Mouse (Mus musculus): ENCODE measurements at regions not wholly inside any gene's neighbourhood (a gene's known extent, or its start where the extent isn't known, plus 50 kb on each side); places are given as distances from the start of the nearest gene placed in this dataset.

DNA sequence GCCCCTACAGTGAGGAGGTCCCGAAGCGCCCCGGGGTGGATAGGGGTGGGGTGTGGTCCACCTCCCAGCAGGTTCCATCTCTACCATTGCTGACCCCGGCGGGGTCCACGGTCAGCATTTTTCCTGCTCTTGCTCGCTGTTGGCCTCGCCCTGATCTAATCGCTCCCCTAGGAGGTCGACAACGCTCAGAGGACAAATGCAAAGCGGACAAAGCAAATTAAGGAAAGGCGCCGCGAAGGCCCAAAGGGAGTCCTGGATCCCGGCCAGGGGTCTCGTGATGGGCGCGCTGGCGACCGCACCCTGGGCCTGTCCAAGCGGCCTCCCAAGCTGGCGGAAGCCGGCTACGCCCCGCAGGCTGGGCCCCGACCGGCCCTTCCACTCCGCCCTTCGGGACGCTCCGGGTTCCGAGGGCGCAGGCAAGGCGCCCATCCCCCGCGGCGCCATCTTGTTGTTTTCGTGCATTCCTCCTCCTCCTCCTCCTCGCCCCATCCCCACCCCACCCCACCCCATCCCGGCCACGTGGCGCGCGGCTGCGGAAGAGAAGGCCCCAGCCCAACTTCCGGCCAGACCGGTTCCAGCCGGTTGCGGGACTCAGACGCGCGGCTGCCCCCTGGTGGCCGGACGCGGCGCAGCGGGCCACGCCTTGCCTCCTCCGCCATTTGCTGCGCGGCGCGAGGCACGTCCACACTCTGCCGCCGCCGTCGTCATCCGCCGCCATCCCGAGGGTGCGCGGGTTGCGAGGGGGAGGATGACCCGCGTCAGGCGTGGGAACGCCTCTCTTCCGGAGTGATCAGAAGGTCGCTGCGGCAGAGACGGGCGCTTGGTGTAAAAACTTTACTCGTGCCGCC is 76.5 kb upstream of the Chd2 start (continued):
- TF ChIP-seq CHD1 (IDR thresholded peaks at IDR 0.05; ENCODE audit: low read depth, low read length) (no peak; the same call in 1 of the 2 replicates), ZNF384 (IDR thresholded peaks at IDR 0.05; ENCODE audit: low read depth, low read length) (peak; percentile 49; the same call in 1 of the 2 replicates), MYC (IDR thresholded peaks at IDR 0.05; ENCODE audit: low read depth, low read length) (peak; percentile 74; the same call in 1 of the 2 replicates), NELFE (IDR thresholded peaks at IDR 0.05; ENCODE audit: low read depth, low read length) (peak; percentile 86; the same call in 1 of the 2 replicates), KAT2A (IDR thresholded peaks at IDR 0.05; ENCODE audit: insufficient replicate concordance, low read length) (0 out of 2 replicates have a peak, but pooled peaks have one; percentile 49), SIN3A (IDR thresholded peaks at IDR 0.05; ENCODE audit: low read length) (peak; percentile 90), POLR2A (IDR thresholded peaks at IDR 0.05; ENCODE audit: low read depth, low read length) (peak; percentile 89), NRF1 (IDR thresholded peaks at IDR 0.05; ENCODE audit: low read depth, low read length) (peak; percentile 79), UBTF (IDR thresholded peaks at IDR 0.05; ENCODE audit: low read depth, low read length) (peak; percentile 32; the same call in 1 of the 2 replicates), TCF12 (IDR thresholded peaks at IDR 0.05; ENCODE audit: low read depth, low read length) (peak; percentile 89), PAX5 (IDR thresholded peaks at IDR 0.05; ENCODE audit: low read length) (no peak), MAFK (IDR thresholded peaks at IDR 0.05; ENCODE audit: insufficient replicate concordance, low read length) (no peak), JUND (conservative IDR thresholded peaks at IDR 0.05; ENCODE audit: low read depth, low read length) (no peak), E2F4 (IDR thresholded peaks at IDR 0.05; ENCODE audit: insufficient replicate concordance, low read depth, low read length) (no peak), POLR2AphosphoS2 (IDR thresholded peaks at IDR 0.05; ENCODE audit: low read depth, low read length) (no peak), JUN (IDR thresholded peaks at IDR 0.05; ENCODE audit: insufficient read depth, low read depth, low read length) (no peak), USF2 (conservative IDR thresholded peaks at IDR 0.05; ENCODE audit: low read depth, low read length) (no peak; the same call in 1 of the 2 replicates), MAZ (IDR thresholded peaks at IDR 0.05; ENCODE audit: low read depth, low read length) (peak; percentile 93), ZMIZ1 (IDR thresholded peaks at IDR 0.05; ENCODE audit: low read depth, low read length) (peak; percentile 65), CHD2 (IDR thresholded peaks at IDR 0.05; ENCODE audit: low read length) (peak; percentile 85), MEF2A (IDR thresholded peaks at IDR 0.05; ENCODE audit: borderline replicate concordance, low read depth, low read length) (peak; percentile 84; the same call in 1 of the 2 replicates)

DNA sequence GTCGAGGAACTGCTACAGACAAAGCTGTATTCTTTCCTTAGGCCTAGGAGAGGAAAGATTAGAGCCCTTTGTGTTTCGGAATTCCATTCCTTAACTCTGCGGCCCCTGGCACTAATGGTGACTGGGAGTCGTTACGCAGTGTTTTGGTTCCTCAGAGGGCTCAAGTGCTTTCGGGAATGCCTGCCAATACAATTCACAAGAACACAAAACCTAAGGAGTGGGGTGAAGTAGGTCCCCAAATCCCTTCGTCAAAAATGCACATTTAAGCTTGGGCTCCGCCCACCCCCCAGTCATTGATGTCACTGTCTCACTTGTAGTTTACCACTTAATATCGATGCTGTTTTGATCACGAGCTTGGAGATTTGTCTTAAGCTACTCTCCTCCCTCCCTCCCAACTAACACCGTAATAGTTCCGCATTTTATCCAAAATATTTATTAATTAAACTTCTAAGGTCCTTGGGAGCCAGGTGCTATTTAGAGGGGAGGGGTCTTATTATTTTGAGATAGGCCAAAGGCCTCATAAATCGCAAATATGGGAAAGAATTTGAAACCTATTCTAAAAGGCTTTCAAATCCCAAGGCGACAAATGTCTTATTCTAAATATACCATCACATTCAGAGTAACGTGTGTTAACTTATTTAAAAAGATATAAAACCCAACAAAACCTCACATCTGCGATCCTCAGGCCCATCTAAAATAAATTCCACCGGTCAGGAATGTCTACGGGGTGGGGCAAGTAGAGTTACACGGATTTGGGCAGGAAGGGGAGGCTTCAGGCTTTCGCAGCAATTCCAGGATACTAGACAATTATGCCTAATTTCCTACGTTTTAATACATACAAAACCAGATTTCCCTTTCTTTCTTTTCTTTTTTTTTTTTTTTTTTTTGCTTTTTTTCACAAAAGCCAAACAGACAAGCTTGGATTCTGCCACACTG is 75.6 kb upstream of the Chd2 start:
- peak; percentile 24 for DNase-seq (ENCODE audit: extremely low read depth)
- TF ChIP-seq POLR2A (IDR thresholded peaks at IDR 0.05; ENCODE audit: low read depth, low read length) = peak; percentile 1; the same call in 1 of the 2 replicates
- no peak for TF ChIP-seq HCFC1 (IDR thresholded peaks at IDR 0.05; ENCODE audit: low read depth, low read length)
- no peak for TF ChIP-seq JUN (IDR thresholded peaks at IDR 0.05; ENCODE audit: insufficient read depth, low read depth, low read length)
- TF ChIP-seq PAX5 (IDR thresholded peaks at IDR 0.05; ENCODE audit: low read length) = no peak
- no peak for TF ChIP-seq SMC3 (IDR thresholded peaks at IDR 0.05; ENCODE audit: low read depth, low read length)
- TF ChIP-seq RCOR1 (conservative IDR thresholded peaks at IDR 0.05; ENCODE audit: low read depth, low read length) = no peak
- TF ChIP-seq ZKSCAN1 (IDR thresholded peaks at IDR 0.05; ENCODE audit: borderline replicate concordance, low read depth, low read length) = no peak
- no peak for TF ChIP-seq ZNF384 (IDR thresholded peaks at IDR 0.05; ENCODE audit: low read depth, low read length)
- TF ChIP-seq TBP (conservative IDR thresholded peaks at IDR 0.05; ENCODE audit: low read depth, low read length) = 0 out of 2 replicates have a peak, but pooled peaks have one; percentile 12
- TF ChIP-seq ETS1 (conservative IDR thresholded peaks at IDR 0.05; ENCODE audit: low read depth, low read length) = no peak
- no peak for TF ChIP-seq BHLHE40 (IDR thresholded peaks at IDR 0.05; ENCODE audit: low read depth, low read length)
- no peak for TF ChIP-seq MAZ (IDR thresholded peaks at IDR 0.05; ENCODE audit: low read depth, low read length)
- TF ChIP-seq POLR2AphosphoS2 (IDR thresholded peaks at IDR 0.05; ENCODE audit: low read depth, low read length) = 0 out of 2 replicates have a peak, but pooled peaks have one; percentile 40
- TF ChIP-seq USF2 (conservative IDR thresholded peaks at IDR 0.05; ENCODE audit: low read depth, low read length) = no peak
- TF ChIP-seq CTCF (conservative IDR thresholded peaks at IDR 0.05 in 1 of 2, IDR thresholded peaks at IDR 0.05 in 1 of 2; ENCODE audit: low read depth in 2 of 2, low read length in 2 of 2) = no peak
- no peak for TF ChIP-seq IRF4 (IDR thresholded peaks at IDR 0.05; ENCODE audit: low read depth, low read length)
- TF ChIP-seq KAT2A (IDR thresholded peaks at IDR 0.05; ENCODE audit: insufficient replicate concordance, low read length) = no peak
- dilution Hi-C loops (cut with MboI; ENCODE audit: extremely low pct_ligation_motif_present, extremely low pct_unique_long_range_greater_than_20kb, low sequenced_read_pairs) (no loop called here), in situ Hi-C loops (cut with MboI; ENCODE audit: low pct_ligation_motif_present, low pct_unique_long_range_greater_than_20kb, low sequenced_read_pairs) (no loop called here)
- peak overlapping the region; percentile 70 to 80 (median 71) for H3K4me3 ChIP-seq (replicated peaks in 1 of 3; ENCODE audit: low read depth in 2 of 3, low read length in 2 of 3, poor library complexity in 1 of 3)
- peak overlapping the region; percentile 54 for H3K4me2 ChIP-seq (ENCODE audit: insufficient read depth, low read depth, poor library complexity, severe bottlenecking)
- H3K9ac ChIP-seq (ENCODE audit: insufficient read depth, low read depth) = peak overlapping the region; percentile 95
- no peaks in the 10 kb centered on the region for H3K27me3 ChIP-seq (replicated peaks)
- H3K79me2 ChIP-seq (replicated peaks; ENCODE audit: control insufficient read depth, extremely low read depth, insufficient read depth, poor library complexity, severe bottlenecking) = peaks cover 3% of the 10 kb centered on the region; the same call in 1 of the 2 replicates
- no peaks in the 10 kb centered on the region for H3K9me3 ChIP-seq (replicated peaks; ENCODE audit: low read length)
- no peaks in the 10 kb centered on the region for H3K36me3 ChIP-seq (replicated peaks in 1 of 2; ENCODE audit: control insufficient read depth in 1 of 2, insufficient read depth in 1 of 2, low read length in 1 of 2)
- H3K27ac ChIP-seq (ENCODE audit: insufficient read depth, low read depth) = peak overlapping the region; percentile 80; the same call in 1 of the 2 replicates
- peaks cover 0 to 20% of the 10 kb centered on the region in 2 experiments; a peak in 2 of 4 replicates for H3K4me1 ChIP-seq (ENCODE audit: control insufficient read depth in 1 of 2, insufficient read depth in 2 of 2)

Data from CH12.LX (cell line).